Mouse (Mus musculus) heart, adult 2 months (tissue): ENCODE data around the gene Pex11b.

Experiments used
- CTCF ChIP-seq: fragments of 200-600 bp; IDR thresholded peaks from 2 replicates; pipeline ENCODE4 v1.8.1; 2022; ENCODE audit warnings: antibody characterized with exemption, mild to moderate bottlenecking, moderate library complexity
- EP300 ChIP-seq: fragments of 200-500 bp; IDR thresholded peaks from 2 replicates; pipeline ENCODE4 v1.6.1; 2011; ENCODE audit warnings: low read depth, low read length, control low read depth; ENCODE audit not compliant: insufficient read depth
- POLR2A ChIP-seq: fragments of 200-500 bp; IDR thresholded peaks from 2 replicates; pipeline ENCODE4 v1.6.1; 2011; ENCODE audit warnings: mild to moderate bottlenecking, low read depth, low read length, control low read depth; ENCODE audit not compliant: insufficient read depth

DNA sequence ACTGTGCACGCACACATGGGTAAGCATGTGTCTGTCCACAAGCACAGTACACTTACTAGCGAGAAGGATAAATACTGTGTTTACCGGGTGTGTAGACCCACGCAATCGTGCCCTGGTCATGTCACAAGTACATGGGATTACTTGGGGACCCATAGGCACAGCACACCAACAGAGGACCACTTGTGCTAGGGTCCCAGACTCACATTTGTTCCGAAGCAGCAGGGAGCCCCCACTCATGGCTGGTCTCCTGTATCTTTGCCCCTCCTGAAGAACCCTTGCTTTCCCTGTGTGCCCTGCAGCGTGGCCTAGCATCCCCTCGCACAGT, 36.1 kb upstream of the Pex11b start:
- no peak for TF ChIP-seq EP300
- TF ChIP-seq CTCF = no peak
- no peak for TF ChIP-seq POLR2A
